Mouse (Mus musculus): ENCODE results near the gene Hddc2. TPM values are rescaled to one million over a fixed set of nuclear protein-coding genes. Genes with fewer than 3 reads are reported as not detected.

The Hddc2 gene
- polyA plus RNA-seq, 1 experiment from 2014 or later: 9.5 TPM

DNA sequence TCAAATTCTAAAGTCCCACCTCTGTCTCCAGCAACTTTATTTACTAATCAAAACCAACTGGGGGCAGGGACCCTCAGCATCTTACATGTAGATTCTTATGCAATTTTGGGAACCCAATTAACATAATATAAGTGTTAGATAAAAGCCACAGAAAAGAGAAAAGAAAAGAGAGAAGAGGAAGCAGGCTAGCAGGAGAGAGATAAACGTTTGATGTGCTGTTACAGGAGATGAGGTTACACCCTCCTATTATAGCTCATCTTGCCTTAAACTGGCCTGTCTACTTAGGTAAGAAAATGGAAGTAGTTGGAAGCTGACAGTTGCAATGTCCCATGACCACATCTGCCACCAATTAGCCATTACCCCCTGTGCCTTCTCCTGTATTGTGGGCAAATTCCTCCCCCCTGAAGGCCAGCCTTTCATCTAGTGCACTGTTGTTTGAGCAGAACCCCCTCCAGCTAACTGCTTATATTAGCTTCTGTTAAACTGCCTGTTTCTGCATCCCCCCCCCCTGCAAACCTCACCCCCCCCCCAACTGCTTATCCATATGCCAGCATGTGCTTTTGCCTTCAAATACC lies 6.1 kb upstream of the Hddc2 start:
- no peaks in the 10 kb centered on the region for H3K27me3 ChIP-seq (ENCODE audit: insufficient read depth, low read length)
- DNase-seq (no peak), ATAC-seq (no peak)
- no peak overlapping the region for H3K9ac ChIP-seq (replicated peaks)
- no peaks in the 10 kb centered on the region for H3K36me3 ChIP-seq (replicated peaks; ENCODE audit: insufficient read depth, low read length)
- H3K9me3 ChIP-seq (ENCODE audit: low read length): no peaks in the 10 kb centered on the region
- no peaks in the 10 kb centered on the region for H3K4me1 ChIP-seq (ENCODE audit: insufficient read depth)
- no peak overlapping the region for H3K27ac ChIP-seq (ENCODE audit: low read depth)
- no peak for TF ChIP-seq EP300 (IDR thresholded peaks at IDR 0.05; ENCODE audit: low read depth)
- no peak for TF ChIP-seq CTCF (IDR thresholded peaks at IDR 0.05; ENCODE audit: low read depth)
- H3K4me3 ChIP-seq (ENCODE audit: low read depth, low read length): no peak overlapping the region
- 13% methylated on average over 1 of the region's 1 CpGs for WGBS (ENCODE audit: insufficient replicate concordance)
- H3K4me2 ChIP-seq (ENCODE audit: low read depth, low read length): no peak overlapping the region

DNA sequence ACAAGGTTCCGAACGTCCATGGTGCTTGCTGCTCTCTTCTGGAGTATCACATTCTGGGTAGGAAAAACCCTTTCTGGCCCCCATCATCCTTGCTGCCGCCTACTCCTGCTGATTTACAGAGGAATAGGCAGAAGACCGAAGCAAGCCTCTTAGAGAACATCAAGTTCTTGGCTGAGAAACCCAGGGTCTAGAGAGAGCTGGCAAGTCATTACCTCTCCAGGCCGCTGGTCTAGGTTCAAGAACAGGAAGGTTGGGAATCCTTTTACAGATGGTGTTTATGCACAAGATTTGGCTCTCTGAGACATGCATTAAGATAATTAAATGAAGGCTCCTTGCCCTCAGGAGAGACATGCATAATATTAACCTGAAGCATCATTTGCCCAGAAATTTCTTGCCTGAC lies 5.3 kb downstream of the Hddc2 start:
- H3K9me3 ChIP-seq (ENCODE audit: low read length): no peaks in the 10 kb centered on the region
- DNase-seq (no peak), ATAC-seq (no peak)
- no peak for TF ChIP-seq CTCF (IDR thresholded peaks at IDR 0.05; ENCODE audit: low read depth)
- TF ChIP-seq EP300 (IDR thresholded peaks at IDR 0.05; ENCODE audit: low read depth): no peak
- H3K4me3 ChIP-seq (ENCODE audit: low read depth, low read length): no peak overlapping the region
- H3K27me3 ChIP-seq (ENCODE audit: insufficient read depth, low read length): no peaks in the 10 kb centered on the region
- H3K4me2 ChIP-seq (ENCODE audit: low read depth, low read length): no peak overlapping the region
- H3K9ac ChIP-seq (replicated peaks): no peak overlapping the region
- 78% methylated on average over 5 of the region's 5 CpGs for WGBS (ENCODE audit: insufficient replicate concordance)
- H3K4me1 ChIP-seq (ENCODE audit: insufficient read depth): no peaks in the 10 kb centered on the region
- H3K27ac ChIP-seq (ENCODE audit: low read depth): no peak overlapping the region
- H3K36me3 ChIP-seq (replicated peaks; ENCODE audit: insufficient read depth, low read length): no peaks in the 10 kb centered on the region

GRCm38 (mm10) chr10:31329436-31329835 lies 16.3 kb downstream of the Hddc2 start:
- DNase-seq (no peak), ATAC-seq (no peak)
- Histone ChIP-seq H3K9ac (replicated peaks) (no peak overlapping the region), H3K27me3 (ENCODE audit: insufficient read depth, low read length) (no peaks in the 10 kb centered on the region), H3K27ac (ENCODE audit: low read depth) (no peak overlapping the region), H3K4me2 (ENCODE audit: low read depth, low read length) (no peak overlapping the region), H3K9me3 (ENCODE audit: low read length) (no peaks in the 10 kb centered on the region), H3K36me3 (replicated peaks; ENCODE audit: insufficient read depth, low read length) (no peaks in the 10 kb centered on the region), H3K4me1 (ENCODE audit: insufficient read depth) (no peaks in the 10 kb centered on the region), H3K4me3 (ENCODE audit: low read depth, low read length) (no peak overlapping the region)
- WGBS (ENCODE audit: insufficient replicate concordance): 76% methylated on average over 1 of the region's 1 CpGs
- no peak for TF ChIP-seq EP300 (IDR thresholded peaks at IDR 0.05; ENCODE audit: low read depth)
- no peak for TF ChIP-seq CTCF (IDR thresholded peaks at IDR 0.05; ENCODE audit: low read depth)

- Histone ChIP-seq H3K4me1 (ENCODE audit: insufficient read depth) (no peaks in the 10 kb centered on the region), H3K9me3 (ENCODE audit: low read length) (no peaks in the 10 kb centered on the region), H3K27ac (ENCODE audit: low read depth) (no peak overlapping the region), H3K27me3 (ENCODE audit: insufficient read depth, low read length) (no peaks in the 10 kb centered on the region), H3K4me2 (ENCODE audit: low read depth, low read length) (no peak overlapping the region), H3K36me3 (replicated peaks; ENCODE audit: insufficient read depth, low read length) (no peaks in the 10 kb centered on the region), H3K4me3 (ENCODE audit: low read depth, low read length) (no peak overlapping the region), H3K9ac (replicated peaks) (no peak overlapping the region)
- 64% methylated on average over 3 of the region's 3 CpGs for WGBS (ENCODE audit: insufficient replicate concordance)
- no peak for ATAC-seq
- no peak for TF ChIP-seq EP300 (IDR thresholded peaks at IDR 0.05; ENCODE audit: low read depth)
- no peak for TF ChIP-seq CTCF (IDR thresholded peaks at IDR 0.05; ENCODE audit: low read depth)
- DNase-seq: no peak
Observed at GRCm38 (mm10) chr10:31330286-31330962, 17.2 kb downstream of the Hddc2 start.

DNA sequence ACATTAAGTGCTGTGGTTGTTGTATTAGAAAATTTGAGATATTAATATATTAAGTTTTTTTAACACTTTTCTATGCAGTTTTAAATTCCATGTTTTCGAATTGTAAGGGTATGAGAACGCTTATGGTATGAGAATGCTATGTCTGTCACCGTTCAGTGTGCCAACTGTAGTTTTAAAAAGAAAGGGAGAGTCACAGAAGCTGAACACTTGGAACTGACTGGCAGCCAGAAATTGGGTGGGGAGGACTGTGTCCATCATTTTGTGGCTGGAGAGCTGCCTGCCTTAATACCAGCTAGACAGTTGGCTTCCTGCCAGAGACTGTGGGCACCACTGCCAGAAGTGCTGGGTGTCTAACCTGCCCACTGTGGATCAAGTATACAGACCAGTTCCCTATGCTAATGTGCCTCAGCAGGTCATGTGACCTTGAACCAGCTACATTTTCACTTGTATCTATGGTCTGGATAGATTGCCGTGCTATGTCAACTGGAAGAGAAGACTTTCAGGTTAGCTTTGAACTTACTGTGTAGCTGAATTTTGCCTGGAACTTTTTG lies 18.1 kb downstream of the Hddc2 start:
- ATAC-seq (no peak), DNase-seq (no peak)

GRCm38 (mm10) chr10:31336432-31336831 lies 23.2 kb downstream of the Hddc2 start:
- H3K9me3 ChIP-seq (ENCODE audit: low read length): no peaks in the 10 kb centered on the region
- whole genome bisulfite sequencing (ENCODE audit: insufficient replicate concordance): 78% methylated on average over 5 of the region's 5 CpGs
- no peaks in the 10 kb centered on the region for H3K27me3 ChIP-seq (ENCODE audit: insufficient read depth, low read length)
- DNase-seq (no peak), ATAC-seq (no peak)
- TF ChIP-seq EP300 (IDR thresholded peaks at IDR 0.05; ENCODE audit: low read depth) (no peak), CTCF (IDR thresholded peaks at IDR 0.05; ENCODE audit: low read depth) (no peak)
- H3K4me2 ChIP-seq (ENCODE audit: low read depth, low read length): no peak overlapping the region
- H3K4me1 ChIP-seq (ENCODE audit: insufficient read depth): no peaks in the 10 kb centered on the region
- no peak overlapping the region for H3K27ac ChIP-seq (ENCODE audit: low read depth)
- no peaks in the 10 kb centered on the region for H3K36me3 ChIP-seq (replicated peaks; ENCODE audit: insufficient read depth, low read length)
- H3K4me3 ChIP-seq (ENCODE audit: low read depth, low read length): no peak overlapping the region
- H3K9ac ChIP-seq (replicated peaks): no peak overlapping the region

More for the DNA sequence above, 18.1 kb downstream of the Hddc2 start:
- no peak overlapping the region for H3K4me2 ChIP-seq (ENCODE audit: low read depth, low read length)
- 71% methylated on average over 4 of the region's 4 CpGs for WGBS (ENCODE audit: insufficient replicate concordance)
- H3K27ac ChIP-seq (ENCODE audit: low read depth): no peak overlapping the region
- no peaks in the 10 kb centered on the region for H3K9me3 ChIP-seq (ENCODE audit: low read length)
- H3K36me3 ChIP-seq (replicated peaks; ENCODE audit: insufficient read depth, low read length): no peaks in the 10 kb centered on the region
- H3K4me3 ChIP-seq (ENCODE audit: low read depth, low read length): no peak overlapping the region
- no peaks in the 10 kb centered on the region for H3K27me3 ChIP-seq (ENCODE audit: insufficient read depth, low read length)
- no peak overlapping the region for H3K9ac ChIP-seq (replicated peaks)
- TF ChIP-seq EP300 (IDR thresholded peaks at IDR 0.05; ENCODE audit: low read depth) (no peak), CTCF (IDR thresholded peaks at IDR 0.05; ENCODE audit: low read depth) (no peak)
- no peaks in the 10 kb centered on the region for H3K4me1 ChIP-seq (ENCODE audit: insufficient read depth)
